Mouse (Mus musculus) brain, embryonic 14.5 days (tissue): ENCODE measurements around the gene Dnmt3a.

Source experiments
- CTCF ChIP-seq: fragments of 200-500 bp; IDR thresholded peaks from 2 replicates; pipeline ENCODE4 v1.5.1; 2012; ENCODE audit warnings: inconsistent platforms, mild to moderate bottlenecking, moderate library complexity, borderline replicate concordance; ENCODE audit not compliant: insufficient read depth, insufficient read length; ENCODE audit errors: extremely low read depth
- POLR2A ChIP-seq: fragments of 200-500 bp; IDR thresholded peaks from 2 replicates; pipeline ENCODE4 v1.6.1; 2012; ENCODE audit warnings: mild to moderate bottlenecking, inconsistent platforms, borderline replicate concordance; ENCODE audit not compliant: poor library complexity, insufficient read depth, insufficient read length, severe bottlenecking; ENCODE audit errors: extremely low read depth

- no peak for TF ChIP-seq CTCF
- no peak for TF ChIP-seq POLR2A
These were observed 110.0 kb downstream of the Dnmt3a start for GRCm38 (mm10) chr12:3915852-3916251.
